Mouse (Mus musculus): ENCODE results near the gene Hoxc6.

- TF ChIP-seq TAL1 (IDR thresholded peaks at IDR 0.05; ENCODE audit: low read length) = no peak
- TF ChIP-seq GATA1 (IDR thresholded peaks at IDR 0.05; ENCODE audit: low read length) = no peak
Measured at GRCm38 (mm10) chr15:103002156-103002555, 4.1 kb downstream of the Hoxc6 start.
